Mouse (Mus musculus): ENCODE data around the gene Dus3l. TPM values are rescaled to one million over a fixed set of nuclear protein-coding genes. Genes with fewer than 3 reads are reported as not detected.

Dus3l gene
- polyA plus RNA-seq, 2 experiments, result 43.6 to 107 TPM

- H3K36me3 ChIP-seq (ENCODE audit: control insufficient read depth, insufficient read depth, low read length), result no peaks in the 10 kb centered on the region
- H3K4me2 ChIP-seq (replicated peaks; ENCODE audit: low read depth, low read length, severe bottlenecking), result no peak overlapping the region
- H3K4me3 ChIP-seq (replicated peaks; ENCODE audit: low read length), result no peak overlapping the region
- H3K27me3 ChIP-seq (ENCODE audit: control insufficient read depth, insufficient read depth, low read length), result 0 out of 2 replicates have a peak, but pooled peaks cover 4% of the 10 kb centered on the region
- no peak overlapping the region for H3K27ac ChIP-seq (replicated peaks; ENCODE audit: low read depth, low read length)
- DNase-seq (ENCODE audit: low spot score), result no peak
- H3K9me3 ChIP-seq (ENCODE audit: control insufficient read depth, low read length), result no peaks in the 10 kb centered on the region
- H3K4me1 ChIP-seq (ENCODE audit: control insufficient read depth, insufficient read depth, low read length), result peaks cover 22% of the 10 kb centered on the region
- no peak for ATAC-seq (ENCODE audit: low FRiP score, low read depth)
- TF ChIP-seq POLR2A (IDR thresholded peaks at IDR 0.05; ENCODE audit: borderline replicate concordance, extremely low read depth, insufficient read depth, insufficient read length), result no peak
- 51% methylated on average over 3 of the region's 3 CpGs for WGBS
- no peak overlapping the region for H3K9ac ChIP-seq (ENCODE audit: low read depth, low read length, severe bottlenecking)
Observed at GRCm38 (mm10) chr17:56761077-56761476, 3.5 kb upstream of the Dus3l start.

GRCm38 (mm10) chr17:56761991-56762410 lies 2.6 kb upstream of the Dus3l start:
- peaks cover 22% of the 10 kb centered on the region for H3K4me1 ChIP-seq (ENCODE audit: control insufficient read depth, insufficient read depth, low read length)
- no peak for TF ChIP-seq POLR2A (IDR thresholded peaks at IDR 0.05; ENCODE audit: borderline replicate concordance, extremely low read depth, insufficient read depth, insufficient read length)

DNA sequence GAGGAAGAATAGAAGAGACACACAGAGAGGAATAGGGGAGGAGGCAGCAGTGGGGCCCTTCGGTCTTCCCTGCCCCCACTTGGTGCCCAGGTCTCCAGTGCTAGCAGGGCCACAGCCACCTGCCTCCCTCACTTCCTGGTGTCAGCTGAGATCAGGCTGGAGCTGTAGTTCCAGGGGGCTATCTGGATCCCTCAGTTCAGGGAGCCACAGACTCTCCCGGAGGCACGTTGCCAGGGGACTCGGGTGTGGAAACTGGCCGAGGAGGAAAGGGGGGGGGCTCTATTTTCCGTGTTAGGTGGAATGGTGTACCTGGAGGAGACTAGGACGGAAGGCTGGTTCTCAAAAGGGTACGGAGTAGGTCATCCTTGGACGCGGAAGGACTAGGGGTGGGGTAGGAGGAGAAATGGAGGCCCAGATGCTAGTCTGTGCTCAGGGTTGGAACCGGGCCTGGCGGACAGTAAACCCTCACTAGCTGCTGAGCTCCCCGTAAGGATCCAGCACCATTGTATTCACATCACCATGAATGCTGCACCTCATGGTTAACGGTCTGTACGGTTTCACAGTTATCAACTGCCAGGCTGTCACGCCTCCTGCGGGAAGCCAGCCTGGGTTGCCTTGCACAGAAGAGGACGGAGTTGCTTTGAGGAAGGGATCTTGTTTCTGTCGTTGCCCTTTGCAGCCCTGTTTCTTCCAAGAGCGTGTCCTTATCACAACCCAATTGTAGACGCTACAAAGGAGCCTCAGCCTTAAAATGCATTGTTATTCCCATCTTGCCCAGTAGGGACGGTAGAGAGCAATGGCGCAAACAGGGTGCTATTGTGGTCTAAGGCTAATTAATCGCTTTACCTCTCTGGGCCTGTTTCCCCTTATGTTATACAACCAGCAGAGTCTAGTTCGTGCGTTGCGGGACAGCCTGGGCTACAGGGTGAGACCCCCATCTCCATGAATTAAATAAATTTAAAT lies 1.5 kb upstream of the Dus3l start:
- no peak overlapping the region for H3K9ac ChIP-seq (ENCODE audit: low read depth, low read length, severe bottlenecking)
- H3K4me2 ChIP-seq (replicated peaks; ENCODE audit: low read depth, low read length, severe bottlenecking), result 0 out of 2 replicates have a peak overlapping the region, but pooled peaks have one; percentile 79
- no peaks in the 10 kb centered on the region for H3K9me3 ChIP-seq (ENCODE audit: control insufficient read depth, low read length)
- ATAC-seq (ENCODE audit: low FRiP score, low read depth), result no peak
- H3K4me3 ChIP-seq (replicated peaks; ENCODE audit: low read length), result no peak overlapping the region
- 54% methylated on average over 27 of the region's 27 CpGs for WGBS
- no peak for DNase-seq (ENCODE audit: low spot score)
- peaks cover 17% of the 10 kb centered on the region for H3K36me3 ChIP-seq (ENCODE audit: control insufficient read depth, insufficient read depth, low read length)
- no peak overlapping the region for H3K27ac ChIP-seq (replicated peaks; ENCODE audit: low read depth, low read length)
- peaks cover 16% of the 10 kb centered on the region for H3K4me1 ChIP-seq (ENCODE audit: control insufficient read depth, insufficient read depth, low read length)
- TF ChIP-seq POLR2A (IDR thresholded peaks at IDR 0.05; ENCODE audit: borderline replicate concordance, extremely low read depth, insufficient read depth, insufficient read length), result no peak
- H3K27me3 ChIP-seq (ENCODE audit: control insufficient read depth, insufficient read depth, low read length), result no peaks in the 10 kb centered on the region

More at GRCm38 (mm10) chr17:56761991-56762410, 2.6 kb upstream of the Dus3l start:
- no peaks in the 10 kb centered on the region for H3K27me3 ChIP-seq (ENCODE audit: control insufficient read depth, insufficient read depth, low read length)
- 0 out of 2 replicates have a peak, but pooled peaks cover 6% of the 10 kb centered on the region for H3K36me3 ChIP-seq (ENCODE audit: control insufficient read depth, insufficient read depth, low read length)
- H3K9ac ChIP-seq (ENCODE audit: low read depth, low read length, severe bottlenecking), result peak overlapping the region; percentile 9
- H3K4me3 ChIP-seq (replicated peaks; ENCODE audit: low read length), result peak overlapping the region; percentile 36
- H3K9me3 ChIP-seq (ENCODE audit: control insufficient read depth, low read length), result no peaks in the 10 kb centered on the region
- H3K4me2 ChIP-seq (replicated peaks; ENCODE audit: low read depth, low read length, severe bottlenecking), result peak overlapping the region; percentile 79
- WGBS, result under 1% methylated on average over 22 of the region's 28 CpGs
- peak; percentile 38 for ATAC-seq (ENCODE audit: low FRiP score, low read depth)
- peak; percentile 89 for DNase-seq (ENCODE audit: low spot score)
- H3K27ac ChIP-seq (replicated peaks; ENCODE audit: low read depth, low read length), result peak overlapping the region; percentile 15; the same call in 1 of the 2 replicates

DNA sequence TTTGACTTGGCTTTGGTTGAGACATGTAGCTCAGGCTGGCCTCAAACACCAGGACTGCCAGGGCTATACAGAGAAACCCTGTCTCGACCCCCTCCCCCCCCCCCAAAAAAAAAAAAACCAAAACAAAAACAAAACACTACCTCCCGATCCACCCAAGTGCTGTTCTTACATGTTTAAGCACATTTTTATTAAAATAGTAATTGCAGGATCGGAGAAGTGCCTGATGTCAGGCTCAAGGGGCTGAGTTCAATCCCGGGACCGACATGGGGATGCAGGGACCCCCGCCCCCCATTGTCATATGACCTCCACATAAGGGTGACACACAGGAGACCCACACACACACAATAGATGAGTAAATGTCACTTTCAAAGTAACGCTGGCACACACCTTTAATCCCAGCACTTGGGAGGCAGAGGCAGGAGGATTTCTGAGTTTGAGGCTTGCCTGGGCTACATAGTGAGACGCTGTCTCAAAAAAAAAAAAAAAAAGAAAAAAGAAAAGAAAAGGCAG lies 761 bp upstream of the Dus3l start:
- Histone ChIP-seq H3K4me2 (replicated peaks; ENCODE audit: low read depth, low read length, severe bottlenecking) (peak overlapping the region; percentile 73), H3K9me3 (ENCODE audit: control insufficient read depth, low read length) (no peaks in the 10 kb centered on the region), H3K4me1 (ENCODE audit: control insufficient read depth, insufficient read depth, low read length) (peaks cover 15% of the 10 kb centered on the region), H3K27me3 (ENCODE audit: control insufficient read depth, insufficient read depth, low read length) (no peaks in the 10 kb centered on the region), H3K9ac (ENCODE audit: low read depth, low read length, severe bottlenecking) (no peak overlapping the region), H3K27ac (replicated peaks; ENCODE audit: low read depth, low read length) (no peak overlapping the region), H3K4me3 (replicated peaks; ENCODE audit: low read length) (peak overlapping the region; percentile 87), H3K36me3 (ENCODE audit: control insufficient read depth, insufficient read depth, low read length) (peaks cover 24% of the 10 kb centered on the region)
- no peak for ATAC-seq (ENCODE audit: low FRiP score, low read depth)
- TF ChIP-seq POLR2A (IDR thresholded peaks at IDR 0.05; ENCODE audit: borderline replicate concordance, extremely low read depth, insufficient read depth, insufficient read length), result no peak
- no peak for DNase-seq (ENCODE audit: low spot score)
- 84% methylated on average over 8 of the region's 8 CpGs for WGBS

- WGBS, result 60% methylated on average over 12 of the region's 12 CpGs
- Histone ChIP-seq H3K9ac (ENCODE audit: low read depth, low read length, severe bottlenecking) (peak overlapping the region; percentile 80), H3K4me1 (ENCODE audit: control insufficient read depth, insufficient read depth, low read length) (peaks cover 15% of the 10 kb centered on the region), H3K4me2 (replicated peaks; ENCODE audit: low read depth, low read length, severe bottlenecking) (peak overlapping the region; percentile 73), H3K4me3 (replicated peaks; ENCODE audit: low read length) (peak overlapping the region; percentile 87), H3K9me3 (ENCODE audit: control insufficient read depth, low read length) (no peaks in the 10 kb centered on the region), H3K27me3 (ENCODE audit: control insufficient read depth, insufficient read depth, low read length) (no peaks in the 10 kb centered on the region), H3K36me3 (ENCODE audit: control insufficient read depth, insufficient read depth, low read length) (peaks cover 40% of the 10 kb centered on the region), H3K27ac (replicated peaks; ENCODE audit: low read depth, low read length) (peak overlapping the region; percentile 94; the same call in 1 of the 2 replicates)
- DNase-seq (ENCODE audit: low spot score), result no peak
- no peak for ATAC-seq (ENCODE audit: low FRiP score, low read depth)
- no peak for TF ChIP-seq POLR2A (IDR thresholded peaks at IDR 0.05; ENCODE audit: borderline replicate concordance, extremely low read depth, insufficient read depth, insufficient read length)
Observed at GRCm38 (mm10) chr17:56765431-56765830, 874 bp downstream of the Dus3l start.

All from limb, embryonic 14.5 days (tissue).